Mouse (Mus musculus) midbrain, embryonic 12.5 days (tissue): ENCODE data around the gene Apoc3. TPM values are rescaled to one million over a fixed set of nuclear protein-coding genes. Genes with fewer than 3 reads are reported as not detected.

Experiments used
- ATAC-seq: fragments of 200-750 bp; cut with Nextera tagmentation; 2 replicates; pipeline ENCODE4 v1.8.0; 2017; ENCODE audit warnings: low read depth, moderate TSS enrichment, moderate library complexity; ENCODE audit not compliant: low FRiP score
- H3K27ac ChIP-seq: fragments of 300-500 bp; sonication (generic); replicated peaks from 2 replicates; pipeline ENCODE4 v1.5.1; 2016; ENCODE audit warnings: mild to moderate bottlenecking
- H3K27me3 ChIP-seq: fragments of 300-500 bp; sonication (generic); 2 replicates; pipeline ENCODE4 v1.6.1; 2016; ENCODE audit warnings: mild to moderate bottlenecking
- H3K36me3 ChIP-seq: fragments of 300-500 bp; sonication (generic); 2 replicates; pipeline ENCODE4 v1.6.1; 2016
- H3K4me1 ChIP-seq: fragments of 300-500 bp; sonication (generic); 2 replicates; pipeline ENCODE4 v1.6.1; 2016
- H3K4me2 ChIP-seq: fragments of 300-500 bp; sonication (generic); replicated peaks from 2 replicates; pipeline ENCODE4 v1.6.1; 2016; ENCODE audit warnings: mild to moderate bottlenecking, moderate library complexity
- H3K4me3 ChIP-seq: fragments of 300-500 bp; sonication (generic); 2 replicates; pipeline ENCODE4 v1.5.1; 2016; ENCODE audit warnings: mild to moderate bottlenecking
- H3K9ac ChIP-seq: fragments of 300-500 bp; sonication (generic); replicated peaks from 2 replicates; pipeline ENCODE4 v1.6.1; 2016; ENCODE audit warnings: mild to moderate bottlenecking, moderate library complexity
- H3K9me3 ChIP-seq: fragments of 300-500 bp; sonication (generic); 2 replicates; pipeline ENCODE4 v1.6.1; 2016; ENCODE audit warnings: mild to moderate bottlenecking
- WGBS: fragments of 180-500 bp; shearing (Covaris S2); methylation state at CpG from one replicate; pipeline ENCODE4 v1.1.7; 2016; 5-methylcytosine and 5-hydroxymethylcytosine counted together
- polyA plus RNA-seq: library from polyadenylated mRNA; unstranded; fragments of >200 nt; fragmentation: Nextera tagmentation; extraction: Ambion mirVana; gene quantifications from 2 replicates; pipeline ENCODE4 v1.2.1, GENCODE M21; 2016

Apoc3 gene
- polyA plus RNA-seq, 1 experiment from 2014 or later: not detected

GRCm38 (mm10) chr9:46186387-46186786, 49.0 kb downstream of the Apoc3 start:
- no peak for ATAC-seq
- no peak overlapping the region for H3K4me3 ChIP-seq
- 89% methylated on average over 1 of the region's 1 CpGs for WGBS
- H3K9ac ChIP-seq: no peak overlapping the region
- no peaks in the 10 kb centered on the region for H3K4me1 ChIP-seq
- no peak overlapping the region for H3K4me2 ChIP-seq
- no peak overlapping the region for H3K27ac ChIP-seq
- H3K27me3 ChIP-seq: no peaks in the 10 kb centered on the region
- H3K9me3 ChIP-seq: no peaks in the 10 kb centered on the region
- H3K36me3 ChIP-seq: no peaks in the 10 kb centered on the region

GRCm38 (mm10) chr9:46185191-46185590, 50.2 kb downstream of the Apoc3 start:
- Histone ChIP-seq H3K4me1 (no peaks in the 10 kb centered on the region), H3K4me2 (no peak overlapping the region), H3K9me3 (no peaks in the 10 kb centered on the region), H3K36me3 (no peaks in the 10 kb centered on the region), H3K27ac (no peak overlapping the region), H3K4me3 (no peak overlapping the region), H3K27me3 (no peaks in the 10 kb centered on the region), H3K9ac (no peak overlapping the region)
- WGBS: 58% methylated on average over 2 of the region's 2 CpGs
- ATAC-seq: no peak

- 77% methylated on average over 5 of the region's 5 CpGs for WGBS
- no peak for ATAC-seq
These were observed 50.9 kb downstream of the Apoc3 start for GRCm38 (mm10) chr9:46184542-46184941.

More at GRCm38 (mm10) chr9:46184542-46184941, 50.9 kb downstream of the Apoc3 start:
- H3K36me3 ChIP-seq: no peaks in the 10 kb centered on the region
- H3K9me3 ChIP-seq: no peaks in the 10 kb centered on the region
- H3K4me1 ChIP-seq: no peaks in the 10 kb centered on the region
- no peak overlapping the region for H3K27ac ChIP-seq
- no peak overlapping the region for H3K4me2 ChIP-seq
- H3K4me3 ChIP-seq: no peak overlapping the region
- H3K9ac ChIP-seq: no peak overlapping the region
- no peaks in the 10 kb centered on the region for H3K27me3 ChIP-seq

Other genes with a start within 250 kb of the Apoc3 start
- gene Pafah1b2, start 222.9 kb downstream of the Apoc3 start, polyA plus RNA-seq: 291 and 326 TPM in 2 replicates
- gene Sik3, start 222.8 kb downstream of the Apoc3 start, polyA plus RNA-seq: 11.8 and 12.6 TPM in 2 replicates
- 1.3 and 6.7 TPM in 2 replicates for gene Apoa1, start 7.1 kb downstream of the Apoc3 start, polyA plus RNA-seq
- gene Apoa4, start 5.1 kb upstream of the Apoc3 start, polyA plus RNA-seq: 0.94 TPM in 1 of 2 replicates, not detected in the other
- not detected in 2 replicates for gene Apoa5, start 33.0 kb upstream of the Apoc3 start, polyA plus RNA-seq
- gene Zpr1, start 37.4 kb upstream of the Apoc3 start, polyA plus RNA-seq: 58.3 and 63.2 TPM in 2 replicates
- 23.2 and 24.7 TPM in 2 replicates for gene Bud13, start 47.4 kb upstream of the Apoc3 start, polyA plus RNA-seq
- gene 4931429L15Rik, start 84.3 kb upstream of the Apoc3 start, polyA plus RNA-seq: not detected in 2 replicates